Mouse (Mus musculus) ES-CJ7 (cell line): ENCODE measurements around the gene Gm11444.

Experiments
- DNase-seq: peaks from one replicate; pipeline ENCODE4 v3.0.0; 2011; ENCODE audit warnings: low read depth, low spot score

Gm11444 gene

DNA sequence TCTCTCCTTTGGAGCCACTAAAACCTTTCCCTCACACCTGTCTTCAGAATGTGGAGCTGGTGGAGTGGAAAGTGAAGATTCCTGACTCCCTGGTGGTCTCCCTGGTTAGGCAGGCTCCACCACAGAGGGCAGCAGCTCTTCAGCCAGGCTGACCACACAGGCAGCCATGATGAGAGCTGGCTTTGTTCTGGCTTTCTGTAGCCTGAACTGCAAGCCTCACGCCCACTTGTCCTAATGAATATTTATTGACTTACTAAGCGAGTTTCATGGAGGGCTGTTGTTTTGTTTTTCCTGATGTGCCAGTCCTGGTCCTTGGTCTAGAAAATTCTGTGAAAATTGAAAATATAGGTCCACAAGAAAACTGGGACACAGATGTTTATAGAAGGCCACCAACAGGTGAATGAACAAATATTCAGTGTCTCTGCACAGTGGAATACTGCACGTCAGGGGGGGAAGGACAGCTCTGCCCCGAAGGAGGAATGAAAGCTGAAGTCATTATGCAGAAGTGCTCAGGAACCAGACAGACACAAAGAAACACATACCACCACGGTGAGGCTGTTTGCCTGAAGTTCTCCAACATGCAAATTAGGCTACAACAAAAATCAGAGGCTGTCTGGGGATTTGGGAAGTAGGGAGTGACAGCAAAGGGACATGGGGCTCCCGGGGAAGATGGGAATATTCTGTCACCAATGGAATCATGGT is 8.0 kb upstream of the Gm11444 start:
- no peak for DNase-seq

DNA sequence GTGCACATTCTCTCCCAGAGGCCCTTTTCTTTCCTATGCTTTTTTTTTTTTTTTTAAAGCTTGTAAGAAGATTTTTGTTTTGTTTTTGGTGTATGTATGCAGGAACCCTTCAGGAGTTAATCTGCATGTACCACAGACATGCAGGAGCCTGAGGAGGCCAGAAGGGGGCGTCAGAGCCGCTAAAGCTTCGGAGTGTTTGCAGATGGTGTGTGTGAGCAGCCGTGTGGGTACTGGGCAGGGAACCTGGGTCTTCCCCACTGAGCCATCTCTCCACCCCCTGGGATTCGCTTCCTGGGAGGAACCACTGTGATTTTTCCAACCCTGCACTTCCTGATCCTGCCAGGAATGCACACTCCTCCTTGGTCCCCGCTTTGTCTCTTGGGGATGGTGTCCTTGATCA is 625 bp upstream of the Gm11444 start:
- DNase-seq = peak; percentile 67

DNA sequence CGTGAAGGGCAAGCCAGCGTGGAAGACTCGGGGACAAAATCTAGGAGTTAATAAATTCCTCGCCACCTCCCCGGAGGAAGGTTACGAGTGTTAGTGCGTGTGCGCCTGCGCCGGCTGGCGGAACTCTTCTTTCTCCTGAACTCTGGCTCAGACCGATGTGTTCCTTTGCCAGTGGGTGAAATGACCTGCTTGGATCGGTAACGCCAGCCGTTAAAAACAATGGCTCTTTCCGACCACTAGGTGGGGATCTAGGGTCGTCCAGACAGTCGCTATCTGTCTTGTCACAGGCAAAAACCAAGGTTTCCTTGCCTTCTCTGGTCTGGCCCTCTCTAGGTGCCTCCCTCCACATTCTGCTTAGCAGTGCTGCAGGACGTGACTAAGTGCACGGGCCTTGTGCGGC is 1.1 kb downstream of the Gm11444 start:
- peak; percentile 95 for DNase-seq

DNA sequence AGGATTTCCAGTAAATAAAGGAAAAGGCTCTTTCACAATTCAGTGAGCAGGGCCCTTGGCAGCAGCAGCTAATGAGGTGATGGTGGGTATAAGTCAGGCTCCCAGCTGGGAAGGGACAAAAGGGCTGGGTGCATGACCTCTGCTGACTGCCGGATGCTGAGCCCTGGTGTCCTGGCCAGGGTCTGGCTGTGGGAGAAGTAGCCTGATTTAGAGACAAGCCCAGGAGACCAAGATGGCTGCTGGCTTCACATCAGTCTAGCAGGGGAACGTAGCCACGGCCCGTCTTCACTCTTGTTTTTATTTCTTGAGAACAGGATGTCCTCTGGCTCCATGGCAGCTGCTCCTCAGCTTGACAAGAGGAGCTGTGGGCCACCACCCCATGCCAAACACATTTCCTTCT is 3.6 kb downstream of the Gm11444 start:
- DNase-seq = no peak

DNA sequence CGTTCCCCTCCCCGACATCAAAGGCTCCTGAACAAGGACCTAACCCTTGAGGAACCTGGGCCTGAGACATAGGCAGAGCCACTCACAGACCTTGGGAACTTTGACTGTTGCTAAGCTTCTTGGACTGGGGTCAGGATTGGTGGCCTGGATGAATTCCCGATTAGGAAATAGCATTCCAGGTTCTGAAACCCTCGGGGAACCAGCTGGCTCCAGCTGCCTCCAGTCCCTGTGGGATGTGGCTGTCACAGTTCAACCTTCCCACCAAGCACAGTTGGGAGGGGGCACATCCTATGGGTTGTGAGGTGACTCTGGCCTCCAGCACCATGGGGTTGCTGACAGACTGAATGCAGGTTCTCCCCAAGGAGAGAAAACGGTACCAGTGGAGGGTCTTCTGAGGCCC is 4.2 kb downstream of the Gm11444 start:
- no peak for DNase-seq

DNA sequence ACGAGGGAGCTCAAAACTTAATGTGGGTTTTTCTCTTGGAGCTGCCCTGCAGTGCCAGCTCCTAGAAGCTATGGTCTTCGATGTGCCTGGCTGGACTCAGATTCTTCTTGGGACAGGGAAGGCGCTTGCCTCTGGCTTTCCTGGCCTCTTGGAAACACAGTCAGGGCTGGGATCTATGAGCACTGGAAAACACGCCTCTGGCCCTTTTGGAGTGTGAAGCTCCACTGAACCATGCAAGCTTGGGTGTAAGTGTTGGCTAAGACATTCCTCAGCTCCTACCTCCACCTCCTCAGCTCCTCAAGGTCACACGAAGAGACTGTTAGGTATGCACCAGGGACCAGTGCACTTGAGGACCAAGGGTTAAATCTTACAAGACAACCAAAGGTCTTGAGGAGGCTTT is 5.2 kb downstream of the Gm11444 start:
- no peak for DNase-seq

DNA sequence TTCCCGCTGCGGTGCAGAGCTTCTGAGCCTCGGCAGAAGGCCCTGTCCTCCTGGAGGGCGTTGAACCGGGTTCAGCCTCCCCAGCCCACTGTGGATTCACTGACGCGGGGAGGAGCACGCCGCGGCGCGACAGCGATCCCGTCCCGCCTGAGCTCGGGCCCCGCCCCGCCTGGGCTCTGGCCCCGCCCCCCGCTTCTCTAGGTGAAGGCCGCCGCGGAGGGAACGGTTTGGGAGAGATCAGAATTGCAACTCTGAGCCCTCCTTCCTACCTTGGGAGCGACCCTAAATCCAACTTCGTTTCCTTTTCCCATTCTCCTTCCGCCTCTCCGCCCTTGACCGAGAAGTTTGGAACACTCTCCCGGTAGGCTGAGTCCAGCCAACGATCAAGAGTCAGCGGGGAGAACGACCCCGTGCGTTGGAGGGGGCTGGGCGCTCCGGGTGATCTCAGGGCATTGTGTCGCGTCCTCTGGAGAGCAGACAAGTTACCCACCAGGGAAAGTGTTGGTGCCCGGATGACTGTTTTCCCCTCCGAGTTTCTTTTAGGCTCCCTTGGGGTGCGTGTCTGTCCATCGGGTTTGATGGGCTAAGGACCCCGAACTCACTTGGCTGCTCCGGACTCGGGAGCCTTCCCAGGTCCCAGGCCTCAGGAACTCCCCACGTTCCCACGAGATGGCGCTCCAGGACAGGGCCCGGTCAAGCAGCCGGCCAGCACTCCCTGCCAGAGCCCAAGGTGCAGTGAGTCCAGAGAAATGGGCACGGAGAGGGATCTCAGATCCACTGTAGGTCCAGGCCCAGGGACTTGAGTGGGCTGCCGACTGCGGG is 5.8 kb downstream of the Gm11444 start:
- peak; percentile 83 for DNase-seq

DNA sequence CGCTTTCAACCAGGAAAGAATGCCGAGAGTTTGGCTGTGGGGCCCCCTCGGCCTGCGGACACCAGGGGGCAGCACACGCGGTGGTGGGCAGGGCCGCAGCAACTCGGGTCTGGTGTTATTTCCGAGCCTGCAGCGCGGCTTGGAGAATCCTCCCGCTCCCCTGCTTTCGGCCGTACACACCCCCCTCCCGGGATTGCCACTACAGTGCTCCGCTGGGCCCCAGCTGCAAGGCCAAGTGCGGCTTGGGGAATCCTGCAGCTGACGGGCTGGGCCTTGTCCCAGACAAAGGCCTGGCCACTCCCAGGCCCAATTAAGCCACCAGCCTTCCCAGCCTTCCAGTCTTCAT is 6.8 kb downstream of the Gm11444 start:
- DNase-seq = peak; percentile 85

DNA sequence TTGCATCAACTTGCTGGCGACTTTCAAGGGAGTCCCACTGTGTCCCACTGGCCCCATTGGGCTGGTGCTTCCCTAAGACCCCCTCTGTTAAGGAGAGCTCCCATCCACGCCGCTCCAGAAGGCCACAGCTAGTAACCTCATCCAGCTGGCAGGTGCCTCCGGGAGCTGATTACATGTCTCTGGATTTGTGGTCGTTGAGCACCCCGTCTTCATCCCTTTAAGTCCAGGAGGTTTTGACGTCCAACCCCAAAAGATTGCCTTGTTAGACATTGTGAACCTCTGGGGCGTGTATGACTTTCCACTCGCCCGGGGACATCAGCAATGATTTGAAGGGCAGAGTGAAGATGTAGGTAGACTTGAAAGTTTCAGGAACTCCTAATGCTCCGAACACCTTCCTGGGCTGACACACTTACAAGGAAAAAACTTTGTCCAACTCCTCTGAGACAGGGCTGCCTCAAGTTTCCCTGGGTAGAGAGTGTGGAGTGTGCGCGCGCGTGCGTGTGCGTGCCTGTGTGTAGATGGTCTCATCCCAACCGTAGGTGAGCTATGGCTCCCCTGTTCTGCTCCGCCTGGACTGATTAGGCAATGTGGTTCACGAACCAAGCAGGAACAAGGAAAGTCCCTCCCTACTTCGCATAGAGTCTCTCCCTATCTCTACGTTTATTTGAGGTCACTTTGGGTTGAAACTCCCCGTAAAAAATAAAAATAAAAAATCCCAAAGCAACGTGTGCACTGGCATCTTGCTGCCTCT is 7.4 kb downstream of the Gm11444 start:
- DNase-seq = no peak

DNA sequence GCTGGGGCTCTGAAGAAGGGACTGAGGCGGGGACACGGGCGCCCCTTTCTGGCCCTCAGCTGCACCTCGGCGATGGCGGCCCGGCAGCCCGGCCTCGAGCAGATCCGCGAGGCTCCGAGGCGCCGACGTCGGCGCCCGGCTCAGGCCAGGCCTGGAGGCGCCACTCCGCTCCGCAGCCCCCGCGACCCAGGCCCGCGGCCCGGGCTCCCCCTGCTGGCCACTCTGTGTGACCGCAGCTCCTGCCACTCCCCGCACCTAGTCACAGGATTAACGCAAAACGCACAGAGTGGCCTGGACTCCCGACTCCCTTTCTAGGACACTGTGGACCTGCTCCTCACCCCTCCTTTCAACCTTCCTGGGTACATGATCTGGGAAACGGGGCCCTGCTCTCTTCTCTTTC is 8.2 kb downstream of the Gm11444 start:
- peak; percentile 72 for DNase-seq

DNA sequence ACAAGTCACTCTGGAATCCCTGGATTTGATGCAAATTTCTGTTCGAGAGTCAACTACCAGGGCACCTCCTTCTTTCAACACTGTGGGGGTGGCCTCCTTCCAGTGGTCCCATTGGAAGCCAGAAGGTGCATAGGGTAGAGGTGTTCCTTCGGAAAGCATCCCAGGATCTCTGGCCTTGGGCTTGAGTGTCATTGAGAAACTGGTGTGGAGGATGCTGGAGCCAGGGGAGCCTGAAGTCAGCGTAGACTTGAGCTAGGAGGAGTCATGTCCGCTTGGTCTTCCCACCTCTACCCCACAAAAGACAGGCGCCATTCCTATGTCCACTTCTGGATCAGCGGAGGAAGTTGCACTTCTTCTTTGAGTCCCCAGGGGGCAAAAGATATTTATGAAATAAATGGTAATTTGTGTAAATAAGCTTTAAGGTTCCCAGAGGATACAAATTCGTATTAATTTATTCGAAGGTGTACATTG is 8.9 kb downstream of the Gm11444 start:
- DNase-seq = no peak

DNA sequence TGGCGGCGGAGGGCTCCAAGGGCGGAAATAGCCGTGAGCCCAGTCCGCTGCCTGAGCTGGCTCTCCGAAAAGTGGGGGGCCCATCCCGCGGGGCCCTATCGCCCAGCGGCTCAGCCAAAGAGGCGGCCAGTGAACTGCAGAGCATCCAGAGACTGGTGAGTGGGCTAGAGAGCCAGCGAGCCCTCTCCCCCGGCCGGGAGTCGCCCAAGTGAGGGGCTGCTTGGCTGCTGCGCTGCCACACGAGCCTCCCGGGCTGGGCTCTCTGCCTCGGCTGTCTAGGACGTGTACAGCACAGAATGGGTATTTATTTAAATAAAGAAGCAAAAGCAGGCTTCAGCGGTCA is 9.4 kb downstream of the Gm11444 start:
- DNase-seq = no peak

DNA sequence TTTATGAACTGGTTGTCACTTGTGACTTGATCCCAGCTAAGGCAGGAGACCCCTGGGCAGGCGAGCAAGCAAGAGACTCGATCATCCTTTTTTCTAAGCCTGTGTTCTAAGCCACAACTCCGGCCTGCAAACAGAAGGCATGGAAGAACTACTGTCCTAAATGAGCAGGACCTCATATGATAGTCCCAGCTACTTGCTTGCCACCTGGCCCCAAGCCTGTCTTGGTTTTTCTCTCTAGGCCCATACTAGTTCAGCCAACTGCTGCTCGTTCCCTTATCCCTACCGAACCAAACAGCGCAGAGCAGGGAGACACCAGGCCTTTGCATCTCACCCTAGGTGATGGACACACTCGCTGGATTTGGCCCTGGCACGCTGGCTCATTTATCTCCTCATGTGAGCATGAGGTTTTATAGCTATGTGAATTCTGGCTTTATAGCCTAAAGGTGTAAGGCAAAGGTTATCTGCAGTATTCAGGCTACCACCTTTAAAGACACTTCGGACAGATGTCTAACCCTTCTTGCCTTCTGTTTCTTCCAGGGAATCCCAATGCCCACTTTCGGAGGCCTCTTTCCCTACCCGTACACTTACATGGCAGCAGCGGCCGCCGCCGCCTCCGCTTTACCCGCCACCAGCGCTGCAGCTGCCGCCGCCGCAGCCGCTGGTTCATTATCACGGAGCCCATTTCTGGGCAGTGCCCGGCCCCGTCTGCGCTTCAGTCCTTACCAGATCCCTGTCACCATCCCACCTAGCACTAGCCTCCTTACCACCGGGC is 9.9 kb downstream of the Gm11444 start:
- DNase-seq = no peak

DNA sequence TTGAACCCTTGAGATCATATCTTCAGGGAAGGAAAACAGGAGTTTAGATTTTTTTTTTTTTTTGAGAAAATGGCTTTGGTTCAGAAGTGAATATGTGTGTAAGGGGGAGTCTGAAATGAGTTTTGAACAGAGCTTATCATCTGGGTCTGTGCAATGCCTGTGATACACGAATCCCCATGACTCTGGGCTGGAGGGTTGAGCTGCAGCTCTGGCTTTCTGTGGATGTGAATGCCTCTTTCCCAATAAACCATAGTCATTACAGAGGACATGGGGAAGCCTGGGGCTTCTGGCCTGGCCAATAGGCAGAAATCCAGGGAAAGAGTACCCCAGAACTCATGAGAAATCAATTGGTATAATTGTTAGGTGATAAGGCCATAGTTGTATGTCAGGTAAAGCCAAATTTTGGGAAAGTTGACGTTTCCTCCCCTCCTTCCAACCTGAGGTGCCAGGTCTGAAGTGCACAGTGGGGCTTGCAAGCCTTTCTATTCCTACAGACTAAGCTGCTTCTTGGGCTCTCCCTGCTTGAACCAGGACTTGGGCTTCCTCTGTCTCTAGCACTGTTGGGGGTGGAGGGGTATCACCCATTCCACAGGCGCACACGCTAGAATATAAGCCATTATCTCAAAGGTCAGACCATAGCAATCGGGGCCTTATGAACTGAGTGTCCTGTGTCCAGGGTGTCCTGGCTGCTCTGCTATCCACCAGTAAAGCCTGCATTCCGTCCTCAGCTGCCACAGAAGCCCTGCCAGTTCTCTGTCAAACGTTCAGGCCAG is 10.7 kb downstream of the Gm11444 start:
- no peak for DNase-seq

DNA sequence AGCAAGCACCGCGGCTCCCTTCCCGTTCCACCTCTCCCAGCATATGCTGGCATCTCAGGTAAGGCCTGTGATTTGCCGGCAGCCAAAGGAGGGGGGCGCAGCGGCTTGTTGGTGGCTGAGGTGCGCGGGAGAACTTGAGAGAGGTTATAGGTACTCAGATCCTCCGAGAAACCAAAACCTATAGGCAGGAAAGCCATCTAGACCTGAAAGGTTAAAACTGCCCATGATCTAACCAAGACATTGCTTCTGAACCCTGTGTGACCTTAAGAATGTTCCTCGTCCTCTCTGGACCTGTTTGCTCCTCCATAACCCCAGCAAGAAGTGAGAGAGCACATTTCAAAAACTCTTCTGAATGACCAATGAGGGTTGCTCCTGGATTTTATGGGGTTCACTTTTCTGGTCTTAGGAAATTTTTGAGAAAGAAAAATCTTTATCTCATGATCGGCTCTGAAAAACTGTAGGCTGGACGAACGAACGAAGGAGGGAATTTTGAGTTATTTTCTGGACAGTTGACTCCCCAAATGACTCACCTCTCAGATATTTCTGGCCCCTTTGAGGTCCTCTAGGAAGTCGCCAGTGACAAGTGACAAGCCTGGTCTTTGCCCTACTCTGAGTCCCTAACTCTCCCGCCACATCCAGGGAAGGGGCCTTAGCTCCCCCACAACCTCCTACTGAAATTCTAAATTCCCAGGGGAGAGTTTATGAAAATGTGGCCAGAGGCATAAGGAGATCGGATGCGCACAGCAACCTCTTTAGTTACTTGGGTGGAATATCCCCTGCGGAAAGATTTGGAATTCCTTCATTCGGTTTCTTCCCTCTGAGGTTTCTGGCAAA is 11.5 kb downstream of the Gm11444 start:
- no peak for DNase-seq

DNA sequence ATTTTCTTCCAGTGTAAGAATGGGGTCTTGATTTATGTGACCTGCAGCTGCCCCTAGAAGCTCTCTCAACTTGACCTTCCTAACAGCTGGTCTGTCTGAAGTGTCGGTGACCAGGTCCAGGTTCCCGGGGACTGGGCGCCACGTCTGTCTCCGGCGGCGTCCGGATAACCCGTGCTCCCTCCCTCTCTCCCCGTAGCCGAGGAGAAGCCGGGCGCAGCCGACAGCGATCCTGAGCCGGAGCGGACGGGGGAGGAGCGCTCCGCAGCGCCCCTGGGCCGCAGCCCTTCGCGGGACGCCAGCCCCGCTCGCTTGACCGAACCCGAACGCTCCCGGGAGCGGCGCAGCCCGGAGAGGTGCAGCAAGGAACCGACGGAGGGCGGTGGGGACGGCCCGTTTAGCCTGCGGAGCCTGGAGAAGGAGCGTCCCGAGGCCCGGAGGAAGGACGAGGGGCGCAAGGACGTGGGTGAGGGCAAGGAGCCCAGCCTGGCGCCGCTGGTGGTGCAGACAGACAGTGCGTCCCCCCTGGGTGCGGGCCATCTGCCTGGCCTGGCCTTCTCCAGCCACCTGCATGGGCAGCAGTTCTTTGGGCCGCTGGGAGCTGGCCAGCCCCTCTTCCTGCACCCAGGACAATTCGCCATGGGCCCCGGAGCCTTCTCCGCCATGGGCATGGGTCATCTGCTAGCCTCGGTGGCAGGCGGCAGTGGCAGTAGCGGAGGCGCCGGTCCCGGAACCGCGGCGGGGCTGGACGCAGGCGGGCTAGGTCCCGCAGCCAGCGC is 12.3 kb downstream of the Gm11444 start:
- no peak for DNase-seq

DNA sequence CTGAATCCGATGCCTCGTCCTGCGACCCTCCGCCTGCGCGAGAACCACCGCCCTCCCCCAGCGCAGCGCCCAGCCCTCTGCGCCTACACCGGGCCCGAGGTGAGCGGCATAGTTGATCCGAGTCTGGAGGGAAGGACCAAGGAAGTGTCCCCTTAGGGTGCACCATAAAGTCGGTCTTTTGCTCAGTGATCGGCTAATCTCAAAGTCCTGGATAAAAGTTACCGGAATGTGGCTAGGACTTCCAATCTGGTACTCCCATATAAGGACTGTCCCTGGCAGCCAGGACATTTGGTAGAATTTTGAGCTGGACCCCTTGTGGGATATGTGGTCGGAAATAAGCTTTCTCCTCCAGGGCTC is 12.9 kb downstream of the Gm11444 start:
- DNase-seq = no peak

DNA sequence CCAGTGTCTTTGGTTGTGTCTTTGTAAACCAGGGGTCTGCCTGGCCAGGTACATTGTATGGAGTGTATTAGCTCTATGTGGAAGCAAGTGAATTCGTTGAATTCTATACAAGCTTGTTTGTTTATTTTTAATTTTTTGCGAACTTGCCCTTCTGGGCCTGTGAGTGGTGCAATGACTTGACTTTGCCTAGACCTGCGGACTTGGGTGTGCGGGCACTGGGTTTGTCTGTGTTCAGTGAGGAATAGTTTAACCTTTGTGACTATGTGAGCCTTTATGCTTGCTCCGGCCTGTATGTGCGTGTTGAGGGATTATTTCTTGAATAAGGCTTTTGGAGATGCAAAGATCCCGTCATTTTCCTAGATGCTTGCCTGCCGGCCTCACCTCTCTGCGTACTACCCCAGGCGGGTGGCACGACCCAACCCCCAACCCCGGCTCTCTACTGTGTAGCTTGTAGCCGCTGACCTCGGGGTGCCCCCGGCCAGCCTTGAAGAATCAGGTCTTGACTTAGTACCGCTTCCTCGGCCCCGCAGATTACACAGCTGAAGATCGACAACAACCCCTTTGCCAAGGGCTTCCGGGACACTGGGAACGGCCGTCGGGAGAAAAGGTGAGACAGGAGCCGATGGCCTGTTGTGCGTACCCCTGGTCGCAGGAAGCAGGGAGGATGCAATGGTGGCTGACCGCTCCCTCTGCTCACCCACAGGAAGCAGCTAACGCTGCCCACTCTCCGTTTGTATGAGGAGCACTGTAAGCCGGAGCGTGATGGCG is 13.4 kb downstream of the Gm11444 start:
- no peak for DNase-seq
